Mouse (Mus musculus) megakaryocyte, embryonic 14.5 days (primary cell): ENCODE data around the gene Vtcn1. TPM values are rescaled to one million over a fixed set of nuclear protein-coding genes. Genes with fewer than 3 reads are reported as not detected.
"Not testable (repeated sequence)": the region's sequence is repeated elsewhere in the genome, so short reads cannot be mapped to it uniquely, and the experiment has no call there.

Source experiments
- H3K27me3 ChIP-seq: replicated peaks from 2 replicates; pipeline ENCODE3; 2012; ENCODE audit warnings: inconsistent platforms
- H3K36me3 ChIP-seq: replicated peaks from 2 replicates; pipeline ENCODE3; 2012; ENCODE audit warnings: low read length, inconsistent platforms, mixed read lengths
- H3K4me1 ChIP-seq: 2 replicates; pipeline ENCODE4 v1.6.1; 2012; ENCODE audit warnings: inconsistent platforms
- H3K4me3 ChIP-seq: replicated peaks from 2 replicates; pipeline ENCODE3; 2012; ENCODE audit warnings: moderate library complexity, mild to moderate bottlenecking, inconsistent platforms
- H3K9me3 ChIP-seq: 2 replicates; pipeline ENCODE4 v1.6.1; 2012; ENCODE audit warnings: inconsistent platforms
- FLI1 ChIP-seq: IDR thresholded peaks from 2 replicates; pipeline ENCODE4 v1.6.1; 2012; ENCODE audit warnings: low read length, inconsistent platforms, mixed read lengths
- GATA1 ChIP-seq: IDR thresholded peaks from 3 replicates; pipeline ENCODE4 v1.6.1; 2012; ENCODE audit warnings: mixed read lengths, low read length, inconsistent platforms, borderline replicate concordance
- polyA plus RNA-seq: library from polyadenylated mRNA; stranded (reverse); fragments of >175 nt; gene quantifications from 2 replicates; pipeline ENCODE4 v1.2.3, GENCODE M21; 2012; ENCODE audit warnings: low replicate concordance; ENCODE audit not compliant: insufficient read depth

Vtcn1 gene
- polyA plus RNA-seq, 1 experiment: not detected

DNA sequence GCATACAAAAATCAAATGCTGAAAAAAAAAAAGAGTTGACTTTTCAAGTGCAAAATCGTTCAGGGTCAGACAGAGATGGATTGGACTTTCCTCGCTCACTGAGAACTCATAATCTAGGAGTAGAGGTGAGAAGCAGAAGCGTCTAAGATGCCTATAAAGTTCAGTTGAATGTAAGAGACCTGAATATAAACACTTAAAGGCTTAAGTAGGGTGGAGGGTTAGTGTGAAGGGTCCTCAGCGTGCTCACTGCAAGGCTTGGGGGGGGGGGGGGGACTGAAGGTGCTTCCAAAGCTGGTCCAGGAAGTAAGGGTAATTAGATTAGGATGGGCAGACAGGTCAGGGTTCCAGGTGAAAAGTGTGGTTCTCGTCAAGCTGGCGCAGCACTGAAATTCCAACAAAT, 19.3 kb upstream of the Vtcn1 start:
- TF ChIP-seq GATA1 (no peak), FLI1 (no peak)
- H3K4me1 ChIP-seq: no peaks in the 10 kb centered on the region
- peaks cover 2% of the 10 kb centered on the region for H3K27me3 ChIP-seq
- H3K9me3 ChIP-seq: no peaks in the 10 kb centered on the region
- H3K36me3 ChIP-seq: no peaks in the 10 kb centered on the region
- H3K4me3 ChIP-seq: no peak overlapping the region

GRCm38 (mm10) chr3:100810461-100810860, 14.8 kb upstream of the Vtcn1 start:
- Histone ChIP-seq H3K36me3 (no peaks in the 10 kb centered on the region), H3K4me3 (no peak overlapping the region), H3K4me1 (no peaks in the 10 kb centered on the region), H3K27me3 (peaks cover 2% of the 10 kb centered on the region), H3K9me3 (peaks cover 4% of the 10 kb centered on the region; the same call in 1 of the 2 replicates)
- TF ChIP-seq FLI1 (no peak), GATA1 (no peak)

- Histone ChIP-seq H3K36me3 (no peaks in the 10 kb centered on the region), H3K9me3 (peaks cover 6% of the 10 kb centered on the region; the same call in 1 of the 2 replicates), H3K4me1 (no peaks in the 10 kb centered on the region), H3K27me3 (peaks cover 2% of the 10 kb centered on the region), H3K4me3 (no peak overlapping the region)
- TF ChIP-seq FLI1: no peak
- TF ChIP-seq GATA1: no peak
Measured at GRCm38 (mm10) chr3:100811836-100812235, 13.4 kb upstream of the Vtcn1 start.

DNA sequence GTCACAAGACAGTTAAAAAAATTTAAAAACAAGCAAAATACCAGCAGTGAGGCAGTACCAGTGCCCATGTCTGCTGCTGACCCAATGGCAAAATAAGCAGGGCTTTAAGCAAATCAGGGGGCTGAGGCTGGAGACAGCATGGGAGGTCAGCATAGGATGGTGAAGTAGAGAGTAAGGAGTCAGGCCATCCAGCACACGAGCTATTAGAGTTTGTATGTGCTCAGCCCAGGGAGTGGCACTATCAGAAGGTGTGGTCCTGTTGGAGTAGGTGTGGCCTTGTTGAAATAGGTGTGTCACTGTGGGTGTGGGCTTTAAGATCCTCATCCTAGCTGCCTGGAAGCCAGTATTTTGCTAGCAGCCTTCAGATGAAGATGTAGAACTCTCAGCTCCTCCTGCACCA, 9.8 kb upstream of the Vtcn1 start:
- H3K27me3 ChIP-seq, H3K4me3 ChIP-seq, H3K36me3 ChIP-seq, H3K4me1 ChIP-seq, H3K9me3 ChIP-seq: not testable (repeated sequence)

- H3K4me1 ChIP-seq: peaks cover 5% of the 10 kb centered on the region
Measured at GRCm38 (mm10) chr3:100818709-100819108, 6.5 kb upstream of the Vtcn1 start.

DNA sequence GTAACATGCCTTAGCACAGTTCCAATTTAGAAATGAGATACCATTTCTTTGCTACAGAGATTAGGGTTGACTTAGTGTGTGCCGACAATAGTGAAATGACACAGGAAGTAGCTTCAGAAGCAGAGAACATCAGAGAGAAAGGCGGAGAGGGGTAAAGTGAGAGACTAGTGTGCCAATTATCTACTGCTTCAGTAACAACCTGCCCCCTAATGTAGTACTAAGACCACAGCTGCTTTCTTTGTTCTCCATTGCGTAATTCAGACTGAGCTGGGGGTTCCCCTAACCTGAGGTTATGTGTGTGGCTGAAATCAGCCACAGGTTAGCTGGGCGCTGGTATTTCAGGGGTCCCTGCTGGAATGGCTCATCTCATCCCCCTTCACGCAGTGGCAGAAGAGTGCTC, 5.7 kb upstream of the Vtcn1 start:
- H3K9me3 ChIP-seq: peaks cover 8% of the 10 kb centered on the region
- peaks cover 3% of the 10 kb centered on the region for H3K27me3 ChIP-seq
- peaks cover 5% of the 10 kb centered on the region for H3K4me1 ChIP-seq
- no peak overlapping the region for H3K4me3 ChIP-seq
- no peaks in the 10 kb centered on the region for H3K36me3 ChIP-seq
- TF ChIP-seq GATA1 (no peak), FLI1 (no peak)

More at GRCm38 (mm10) chr3:100818709-100819108, 6.5 kb upstream of the Vtcn1 start:
- TF ChIP-seq GATA1: no peak
- TF ChIP-seq FLI1: no peak
- Histone ChIP-seq H3K36me3 (no peaks in the 10 kb centered on the region), H3K27me3 (peaks cover 3% of the 10 kb centered on the region), H3K9me3 (peaks cover 9% of the 10 kb centered on the region), H3K4me3 (no peak overlapping the region)

- peaks cover 5% of the 10 kb centered on the region; the same call in 1 of the 2 replicates for H3K9me3 ChIP-seq
- no peak for TF ChIP-seq FLI1
- no peak for TF ChIP-seq GATA1
- H3K4me3 ChIP-seq: no peak overlapping the region
- no peaks in the 10 kb centered on the region for H3K36me3 ChIP-seq
- peaks cover 7% of the 10 kb centered on the region for H3K27me3 ChIP-seq
- peaks cover 5% of the 10 kb centered on the region for H3K4me1 ChIP-seq
Measured at GRCm38 (mm10) chr3:100820852-100821251, 4.4 kb upstream of the Vtcn1 start.

- H3K9me3 ChIP-seq: peaks cover 5% of the 10 kb centered on the region; the same call in 1 of the 2 replicates
- H3K4me1 ChIP-seq: peaks cover 5% of the 10 kb centered on the region
- no peak overlapping the region for H3K4me3 ChIP-seq
- H3K27me3 ChIP-seq: peaks cover 7% of the 10 kb centered on the region
- H3K36me3 ChIP-seq: no peaks in the 10 kb centered on the region
- TF ChIP-seq FLI1 (no peak), GATA1 (no peak)
Measured at GRCm38 (mm10) chr3:100821276-100821675, 4.0 kb upstream of the Vtcn1 start.

DNA sequence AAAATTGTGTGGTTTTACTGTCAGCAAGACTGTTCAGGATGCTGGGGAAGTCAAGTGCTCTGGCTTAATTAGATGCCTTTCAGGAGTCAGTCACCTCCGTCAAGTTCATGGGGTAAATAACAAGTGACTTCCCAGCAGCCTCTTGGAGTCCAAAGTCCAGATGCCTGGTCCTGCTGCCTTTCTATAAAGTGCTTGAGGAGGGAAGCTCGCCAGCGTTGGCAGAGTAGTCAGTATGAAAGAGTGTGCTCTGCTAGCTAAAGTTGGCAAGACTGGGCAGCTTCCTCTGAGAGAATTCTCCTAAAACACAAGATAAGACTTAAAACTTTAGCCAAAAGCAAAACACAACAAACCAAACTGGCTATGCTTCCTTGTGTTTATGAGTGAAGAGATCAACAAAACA, 18.5 kb downstream of the Vtcn1 start:
- Histone ChIP-seq H3K9me3 (no peaks in the 10 kb centered on the region), H3K27me3 (no peaks in the 10 kb centered on the region), H3K4me1 (no peaks in the 10 kb centered on the region), H3K36me3 (no peaks in the 10 kb centered on the region), H3K4me3 (no peak overlapping the region)
- no peak for TF ChIP-seq GATA1
- no peak for TF ChIP-seq FLI1

- Histone ChIP-seq H3K4me1 (no peaks in the 10 kb centered on the region), H3K9me3 (no peaks in the 10 kb centered on the region), H3K27me3 (no peaks in the 10 kb centered on the region), H3K36me3 (no peaks in the 10 kb centered on the region), H3K4me3 (no peak overlapping the region)
- TF ChIP-seq GATA1 (no peak), FLI1 (no peak)
Measured at GRCm38 (mm10) chr3:100844366-100844765, 19.1 kb downstream of the Vtcn1 start.

DNA sequence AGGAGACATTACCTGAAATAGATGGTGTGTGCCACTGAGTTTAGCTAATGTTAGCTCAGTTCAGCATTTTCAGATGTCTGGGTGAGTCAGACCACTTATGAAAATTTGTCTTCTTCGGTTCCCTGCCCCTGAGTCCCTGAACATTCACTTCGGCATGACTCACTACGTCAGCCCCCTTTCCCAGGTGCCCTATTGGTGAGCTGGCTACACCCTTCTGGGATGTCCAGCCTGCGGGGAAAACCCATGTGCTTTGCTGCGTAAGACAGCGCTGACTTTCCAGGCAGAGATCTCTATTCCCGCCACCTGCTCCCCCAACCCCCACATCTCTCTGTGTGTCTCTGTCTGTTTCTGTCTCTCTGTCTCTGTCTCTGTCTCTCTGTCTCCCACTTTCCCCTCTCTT, 23.1 kb downstream of the Vtcn1 start:
- TF ChIP-seq GATA1 (no peak), FLI1 (no peak)
- Histone ChIP-seq H3K4me1 (no peaks in the 10 kb centered on the region), H3K27me3 (no peaks in the 10 kb centered on the region), H3K4me3 (no peak overlapping the region), H3K9me3 (no peaks in the 10 kb centered on the region), H3K36me3 (no peaks in the 10 kb centered on the region)
